Mouse (Mus musculus): ENCODE data around the gene Grid1. TPM values are rescaled to one million over a fixed set of nuclear protein-coding genes. Genes with fewer than 3 reads are reported as not detected.

Gene Grid1
- polyA plus RNA-seq, 2 experiments: 0.04 TPM; not detected in 1

DNA sequence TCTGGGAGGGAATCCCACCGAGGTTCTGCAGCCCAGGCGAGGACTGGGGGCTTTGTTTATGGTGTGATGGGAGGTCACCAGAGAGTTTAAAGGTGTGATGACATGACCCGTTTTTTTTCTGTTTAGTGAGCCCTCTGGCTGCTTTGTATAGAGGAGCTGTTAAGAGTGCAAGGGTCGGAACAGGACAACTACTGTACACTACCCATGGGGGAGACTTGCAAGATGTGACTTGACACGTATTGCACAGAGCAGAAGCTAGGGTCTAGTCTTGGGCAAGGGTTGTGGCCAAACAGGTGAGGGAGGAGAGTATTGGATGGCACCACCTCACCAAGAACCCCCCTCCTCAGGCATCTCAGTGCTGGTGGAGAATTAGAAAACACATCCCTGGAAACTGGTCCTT lies 224.4 kb downstream of the Grid1 start:
- Histone ChIP-seq H3K27ac (no peak overlapping the region), H3K36me3 (replicated peaks; ENCODE audit: control insufficient read depth, insufficient read depth, low read depth) (no peaks in the 10 kb centered on the region), H3K27me3 (ENCODE audit: control insufficient read depth, insufficient read depth, low read length) (no peaks in the 10 kb centered on the region), H3K4me2 (ENCODE audit: low read depth) (no peak overlapping the region), H3K9me3 (ENCODE audit: control insufficient read depth, low read length) (no peaks in the 10 kb centered on the region), H3K9ac (replicated peaks) (no peak overlapping the region), H3K4me3 (ENCODE audit: insufficient read depth in 1 of 2, low read depth in 2 of 2, low read length in 2 of 2) (no peak overlapping the region), H3K4me1 (replicated peaks; ENCODE audit: control insufficient read depth in 2 of 2, insufficient read depth in 2 of 2, low read length in 1 of 2) (no peaks in the 10 kb centered on the region)
- TF ChIP-seq EP300 (IDR thresholded peaks at IDR 0.05; ENCODE audit: low read depth) (no peak), CTCF (IDR thresholded peaks at IDR 0.05; ENCODE audit: low read depth) (no peak)
- 45% methylated on average over 5 of the region's 5 CpGs for WGBS (ENCODE audit: insufficient replicate concordance)
- no peak for DNase-seq (ENCODE audit: low read depth in 3 of 3, low spot score in 3 of 3)
- no peak for ATAC-seq (ENCODE audit: insufficient read depth)

DNA sequence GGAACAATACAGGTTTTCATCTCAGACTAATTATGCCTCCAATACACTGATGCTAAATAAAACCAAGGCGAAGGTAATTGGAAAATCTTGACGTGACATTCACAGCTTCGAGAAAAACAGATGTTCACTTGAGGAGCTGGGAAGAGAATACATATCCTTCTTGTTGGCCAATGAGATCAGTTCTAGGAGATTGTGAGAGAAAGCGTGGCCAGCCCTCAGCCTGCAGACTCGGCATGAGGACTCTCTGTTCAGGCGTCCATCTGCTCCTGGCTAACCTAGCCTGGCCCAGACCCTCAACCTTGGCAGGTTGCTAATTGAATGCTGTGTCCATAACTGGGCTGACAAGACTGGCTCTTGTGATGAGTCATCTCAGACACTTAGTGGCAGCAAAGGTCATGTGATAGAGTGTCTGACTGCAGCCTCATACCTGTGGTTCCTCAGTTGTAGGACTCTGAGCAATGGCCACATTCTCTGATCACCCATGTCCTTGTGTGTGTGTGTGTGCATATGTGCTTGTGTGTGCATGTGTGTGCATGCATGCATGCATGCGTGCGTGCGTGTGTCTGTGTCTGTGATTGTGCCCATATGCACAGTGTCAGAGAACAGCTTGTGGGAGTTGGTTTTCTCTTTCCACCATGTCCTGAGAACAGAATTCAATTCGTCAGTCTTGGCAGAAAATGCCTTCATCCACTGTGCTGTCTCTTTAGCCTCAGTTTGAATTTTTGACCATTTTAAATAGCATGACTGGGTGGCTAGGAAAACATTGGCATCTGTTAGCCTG lies 225.2 kb downstream of the Grid1 start:
- H3K4me3 ChIP-seq (ENCODE audit: insufficient read depth in 1 of 2, low read depth in 2 of 2, low read length in 2 of 2): no peak overlapping the region
- H3K27ac ChIP-seq: no peak overlapping the region
- H3K27me3 ChIP-seq (ENCODE audit: control insufficient read depth, insufficient read depth, low read length): no peaks in the 10 kb centered on the region
- H3K36me3 ChIP-seq (replicated peaks; ENCODE audit: control insufficient read depth, insufficient read depth, low read depth): no peaks in the 10 kb centered on the region
- no peak overlapping the region for H3K4me2 ChIP-seq (ENCODE audit: low read depth)
- WGBS (ENCODE audit: insufficient replicate concordance): 68% methylated on average over 10 of the region's 10 CpGs
- no peak for DNase-seq (ENCODE audit: low read depth in 3 of 3, low spot score in 3 of 3)
- H3K9ac ChIP-seq (replicated peaks): no peak overlapping the region
- no peak for ATAC-seq (ENCODE audit: insufficient read depth)
- H3K4me1 ChIP-seq (replicated peaks; ENCODE audit: control insufficient read depth in 2 of 2, insufficient read depth in 2 of 2, low read length in 1 of 2): no peaks in the 10 kb centered on the region
- no peaks in the 10 kb centered on the region for H3K9me3 ChIP-seq (ENCODE audit: control insufficient read depth, low read length)
- no peak for TF ChIP-seq CTCF (IDR thresholded peaks at IDR 0.05; ENCODE audit: low read depth)
- TF ChIP-seq EP300 (IDR thresholded peaks at IDR 0.05; ENCODE audit: low read depth): no peak

DNA sequence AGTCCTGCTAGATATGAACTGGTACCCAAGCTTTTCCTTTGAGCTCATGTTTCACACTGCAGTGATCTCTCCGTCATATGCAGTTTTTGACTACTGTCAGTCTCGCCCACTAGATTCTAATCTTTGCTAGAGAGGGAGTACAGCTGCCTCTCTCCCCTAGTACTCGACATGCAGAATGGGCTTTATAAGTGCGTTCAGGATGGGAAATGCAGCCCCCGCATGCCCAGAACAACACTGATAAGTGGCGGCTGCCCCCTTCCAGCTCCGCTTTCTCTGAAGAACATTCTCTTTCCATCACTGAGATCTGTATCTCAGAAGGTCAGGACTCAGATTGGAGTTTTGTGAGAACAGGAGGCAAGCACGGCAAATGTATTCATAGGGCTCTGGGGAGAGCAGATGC lies 229.3 kb downstream of the Grid1 start:
- WGBS (ENCODE audit: insufficient replicate concordance): 63% methylated on average over 8 of the region's 8 CpGs
- Histone ChIP-seq H3K4me2 (ENCODE audit: low read depth) (no peak overlapping the region), H3K4me3 (ENCODE audit: insufficient read depth in 1 of 2, low read depth in 2 of 2, low read length in 2 of 2) (no peak overlapping the region), H3K9me3 (ENCODE audit: control insufficient read depth, low read length) (no peaks in the 10 kb centered on the region), H3K9ac (replicated peaks) (no peak overlapping the region), H3K27ac (no peak overlapping the region), H3K4me1 (replicated peaks; ENCODE audit: control insufficient read depth in 2 of 2, insufficient read depth in 2 of 2, low read length in 1 of 2) (no peaks in the 10 kb centered on the region), H3K27me3 (ENCODE audit: control insufficient read depth, insufficient read depth, low read length) (no peaks in the 10 kb centered on the region), H3K36me3 (replicated peaks; ENCODE audit: control insufficient read depth, insufficient read depth, low read depth) (no peaks in the 10 kb centered on the region)
- DNase-seq (ENCODE audit: low read depth in 3 of 3, low spot score in 3 of 3) (no peak), ATAC-seq (ENCODE audit: insufficient read depth) (no peak)
- no peak for TF ChIP-seq EP300 (IDR thresholded peaks at IDR 0.05; ENCODE audit: low read depth)
- TF ChIP-seq CTCF (IDR thresholded peaks at IDR 0.05; ENCODE audit: low read depth): no peak

DNA sequence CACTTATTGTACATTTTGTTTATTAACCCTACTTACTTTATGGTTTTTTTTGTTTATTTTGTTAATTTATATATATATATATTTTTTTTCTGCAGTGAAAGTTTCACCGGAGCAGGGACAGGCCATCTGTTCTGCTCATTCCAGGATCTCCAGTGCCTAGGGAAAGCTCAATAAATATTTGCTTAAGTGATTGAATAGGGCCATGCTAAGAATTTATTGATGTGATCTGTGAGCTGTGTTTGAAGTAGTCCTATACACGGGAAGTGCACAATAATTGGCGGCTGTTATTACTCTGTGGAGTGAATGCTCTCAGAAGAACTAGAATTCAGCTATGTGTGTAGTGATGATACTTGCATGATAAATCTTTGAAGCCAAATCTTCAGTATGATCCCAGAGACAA lies 234.2 kb downstream of the Grid1 start:
- DNase-seq (ENCODE audit: low read depth in 3 of 3, low spot score in 3 of 3) (no peak), ATAC-seq (ENCODE audit: insufficient read depth) (no peak)
- Histone ChIP-seq H3K27ac (no peak overlapping the region), H3K36me3 (replicated peaks; ENCODE audit: control insufficient read depth, insufficient read depth, low read depth) (no peaks in the 10 kb centered on the region), H3K9ac (replicated peaks) (no peak overlapping the region), H3K27me3 (ENCODE audit: control insufficient read depth, insufficient read depth, low read length) (no peaks in the 10 kb centered on the region), H3K4me2 (ENCODE audit: low read depth) (no peak overlapping the region), H3K9me3 (ENCODE audit: control insufficient read depth, low read length) (no peaks in the 10 kb centered on the region), H3K4me3 (ENCODE audit: insufficient read depth in 1 of 2, low read depth in 2 of 2, low read length in 2 of 2) (no peak overlapping the region), H3K4me1 (replicated peaks; ENCODE audit: control insufficient read depth in 2 of 2, insufficient read depth in 2 of 2, low read length in 1 of 2) (no peaks in the 10 kb centered on the region)
- TF ChIP-seq CTCF (IDR thresholded peaks at IDR 0.05; ENCODE audit: low read depth): no peak
- TF ChIP-seq EP300 (IDR thresholded peaks at IDR 0.05; ENCODE audit: low read depth): no peak
- WGBS (ENCODE audit: insufficient replicate concordance): 64% methylated on average over 3 of the region's 3 CpGs

DNA sequence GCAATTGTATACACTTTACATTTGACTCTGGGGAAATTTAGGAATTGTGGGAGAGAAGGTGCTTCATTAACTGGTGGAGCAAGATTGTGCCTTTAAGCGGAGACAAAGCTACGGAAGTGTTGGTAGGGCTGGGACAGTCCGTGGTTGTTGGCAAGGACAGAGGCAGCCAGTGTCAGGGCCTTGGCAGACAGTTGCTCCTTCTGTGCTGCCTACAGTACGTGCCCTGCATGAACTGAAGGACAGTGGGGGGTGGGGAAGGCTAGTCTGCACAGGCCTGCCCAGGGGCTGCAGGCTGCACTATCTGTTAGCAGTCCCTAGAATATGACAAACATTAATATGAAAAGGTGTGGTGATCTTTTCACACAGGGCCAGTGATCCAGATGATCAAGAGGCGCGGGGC lies 254.7 kb downstream of the Grid1 start:
- H3K4me3 ChIP-seq (ENCODE audit: insufficient read depth in 1 of 2, low read depth in 2 of 2, low read length in 2 of 2): no peak overlapping the region
- H3K27ac ChIP-seq: no peak overlapping the region
- TF ChIP-seq EP300 (IDR thresholded peaks at IDR 0.05; ENCODE audit: low read depth) (no peak), CTCF (IDR thresholded peaks at IDR 0.05; ENCODE audit: low read depth) (no peak)
- no peaks in the 10 kb centered on the region for H3K27me3 ChIP-seq (ENCODE audit: control insufficient read depth, insufficient read depth, low read length)
- no peak overlapping the region for H3K4me2 ChIP-seq (ENCODE audit: low read depth)
- no peaks in the 10 kb centered on the region for H3K9me3 ChIP-seq (ENCODE audit: control insufficient read depth, low read length)
- ATAC-seq (ENCODE audit: insufficient read depth): no peak
- H3K9ac ChIP-seq (replicated peaks): no peak overlapping the region
- no peaks in the 10 kb centered on the region for H3K36me3 ChIP-seq (replicated peaks; ENCODE audit: control insufficient read depth, insufficient read depth, low read depth)
- H3K4me1 ChIP-seq (replicated peaks; ENCODE audit: control insufficient read depth in 2 of 2, insufficient read depth in 2 of 2, low read length in 1 of 2): no peaks in the 10 kb centered on the region
- 62% methylated on average over 6 of the region's 6 CpGs for whole genome bisulfite sequencing (ENCODE audit: insufficient replicate concordance)
- DNase-seq (ENCODE audit: low read depth in 3 of 3, low spot score in 3 of 3): no peak
